Mouse (Mus musculus): ENCODE data around the gene Krt26.

- TF ChIP-seq POLR2A (IDR thresholded peaks at IDR 0.05; ENCODE audit: borderline replicate concordance, extremely low read depth, low read depth, low read length): no peak
- TF ChIP-seq CTCF (IDR thresholded peaks at IDR 0.05; ENCODE audit: insufficient read depth, low read length): no peak
Measured at GRCm38 (mm10) chr11:99374803-99375202, 37.0 kb upstream of the Krt26 start, which contains the start of gene Krt28.

Measured in lung, adult 2 months (tissue).